In genomic region chr13:31821050-31821449, GRCm38 (mm10) we compare ENCODE assay signal across 9 mouse cellular contexts. TPM values are rescaled to one million over a fixed set of nuclear protein-coding genes. Genes with fewer than 3 reads are reported as not detected.
DNase-seq lines count a peak whose midpoint lies in the region; ATAC-seq lines count a peak whose summit lies in the region.
"Had no signal": no experiment of that assay in that cellular context is flagged by ENCODE, and none has a peak within 500 bp of the region (broad histone marks: within the 10 kb centered on the region; RNA-seq: fewer than 3 reads in every experiment).

No protein-coding gene starts in this region.

- ATAC-seq in megakaryocyte, adult 5-6 weeks (ENCODE audit: poor library complexity, severe bottlenecking) = no peak
- ATAC-seq in liver, embryonic 16.5 days (ENCODE audit: low read depth) = no peak
- ATAC-seq in megakaryocyte progenitor cell, adult 5-6 weeks (replicated peaks; ENCODE audit: poor library complexity) = no peak

- DNase-seq in embryo, embryonic 10.5 days (ENCODE audit: low spot score) = peak; percentile 34
- no peak for DNase-seq in embryo, embryonic 9.5 days (ENCODE audit: extremely low spot score)
- DNase-seq in ovary, postnatal 36 days (ENCODE audit: low spot score) = no peak
- DNase-seq in layer of hippocampus, adult 18-20 months (ENCODE audit: low spot score in 2 of 2) = no peak
- DNase-seq: right cerebral cortex, adult 18-20 months had no signal

- H3K4me3 ChIP-seq in megakaryocyte, embryonic 14.5 days (replicated peaks) = peak overlapping the region; percentile 79
- H3K4me3 ChIP-seq in liver, embryonic 16.5 days (ENCODE audit: low read depth, low read length) = no peak overlapping the region; the same call in 1 of the 2 replicates

- H3K4me2 ChIP-seq in liver, embryonic 16.5 days (ENCODE audit: low read depth, low read length) = peak overlapping the region; percentile 43

- H3K27ac ChIP-seq in liver, embryonic 16.5 days (ENCODE audit: low read length) = no peak overlapping the region

- peaks cover 3% of the 10 kb centered on the region for H3K36me3 ChIP-seq in megakaryocyte, embryonic 14.5 days (replicated peaks; ENCODE audit: low read length)
- no peaks in the 10 kb centered on the region for H3K36me3 ChIP-seq in liver, embryonic 16.5 days (ENCODE audit: control insufficient read depth, insufficient read depth)

- 23% methylated on average over 6 of the region's 6 CpGs for WGBS in liver, embryonic 16.5 days (ENCODE audit: insufficient replicate concordance)

- H3K27me3 ChIP-seq in megakaryocyte, embryonic 14.5 days (replicated peaks) = peaks cover 28% of the 10 kb centered on the region
- H3K27me3 ChIP-seq in liver, embryonic 16.5 days (ENCODE audit: control insufficient read depth, insufficient read depth, low read depth, low read length) = no peaks in the 10 kb centered on the region; the same call in 1 of the 2 replicates

- H3K4me1 ChIP-seq in megakaryocyte, embryonic 14.5 days = peaks cover 22% of the 10 kb centered on the region
- no peaks in the 10 kb centered on the region for H3K4me1 ChIP-seq in liver, embryonic 16.5 days (ENCODE audit: control insufficient read depth, low read depth, low read length)

- H3K9ac ChIP-seq in liver, embryonic 16.5 days (ENCODE audit: low read depth, low read length) = no peak overlapping the region

- no peaks in the 10 kb centered on the region for H3K9me3 ChIP-seq in megakaryocyte, embryonic 14.5 days
- no peaks in the 10 kb centered on the region for H3K9me3 ChIP-seq in liver, embryonic 16.5 days (replicated peaks; ENCODE audit: control insufficient read depth, low read length)

RNA-seq across cellular contexts. Expression of gene Foxc1, which starts 14.6 kb away (rescaled TPM):
- 0.17 and 0.74 TPM in 2 replicates for polyA plus RNA-seq in megakaryocyte, embryonic 14.5 days (2012; ENCODE audit: insufficient read depth, low replicate concordance)
- total RNA-seq in megakaryocyte, adult 5-6 weeks (2015) = 0.18 and 0.30 TPM in 2 replicates
- 0.07 and 0.28 TPM in 2 replicates for total RNA-seq in megakaryocyte, adult 5-6 weeks (2017)
- polyA plus RNA-seq in liver, embryonic 16.5 days (2015; fragmentation: Nextera tagmentation; extraction: Ambion mirVana) = not detected in 2 replicates
- total RNA-seq in megakaryocyte progenitor cell, adult 5-6 weeks (2015) = 0.02 TPM in 1 of 2 replicates, not detected in the other
- total RNA-seq in megakaryocyte progenitor cell, adult 5-6 weeks (2017) = not detected in 2 replicates
- 1 to 10 TPM; 3.1 to 3.3 TPM for total RNA-seq in layer of hippocampus, adult 18-20 months (2021)
